Mouse (Mus musculus) midbrain, postnatal 0 days (tissue): ENCODE measurements at regions not wholly inside any gene's neighbourhood (a gene's known extent, or its start where the extent isn't known, plus 50 kb on each side); places are given as distances from the start of the nearest gene placed in this dataset.

Experiments
- ATAC-seq: fragments of 200-750 bp; cut with Nextera tagmentation; 2 replicates; pipeline ENCODE4 v1.8.0; 2017; ENCODE audit warnings: moderate number of reproducible peaks, mild to moderate bottlenecking, moderate TSS enrichment, moderate library complexity; ENCODE audit not compliant: low FRiP score
- DNase-seq: peaks from one replicate; pipeline ENCODE4 v3.0.0-alpha.2; 2015; ENCODE audit warnings: low spot score
- H3K27ac ChIP-seq: fragments of 300-500 bp; sonication (generic); 2 replicates; pipeline ENCODE4 v1.5.1; 2014; ENCODE audit warnings: low read depth, mild to moderate bottlenecking, low read length, mixed read lengths
- H3K27me3 ChIP-seq: fragments of 300-500 bp; sonication (generic); 2 replicates; pipeline ENCODE4 v1.6.1; 2014; ENCODE audit warnings: low read length, control low read depth, mixed read lengths; ENCODE audit not compliant: insufficient read depth
- H3K36me3 ChIP-seq: fragments of 300-500 bp; sonication (generic); 2 replicates; pipeline ENCODE4 v1.6.1; 2014; ENCODE audit warnings: low read length, control low read depth, mixed read lengths; ENCODE audit not compliant: insufficient read depth
- H3K4me1 ChIP-seq: fragments of 300-500 bp; sonication (generic); 2 replicates; pipeline ENCODE4 v1.6.1; 2014; ENCODE audit warnings: mild to moderate bottlenecking, control low read depth, antibody characterized with exemption, low read length, mixed read lengths; ENCODE audit not compliant: insufficient read depth
- H3K4me2 ChIP-seq: fragments of 300-500 bp; sonication (generic); 2 replicates; pipeline ENCODE4 v1.6.1; 2014; ENCODE audit warnings: low read depth, mild to moderate bottlenecking, low read length, mixed read lengths; ENCODE audit not compliant: poor library complexity, severe bottlenecking
- H3K4me3 ChIP-seq: fragments of 300-500 bp; sonication (generic); 2 replicates; pipeline ENCODE4 v1.5.1; 2014; ENCODE audit warnings: low read depth, mild to moderate bottlenecking, low read length, moderate library complexity
- H3K9ac ChIP-seq: fragments of 300-500 bp; sonication (generic); replicated peaks from 2 replicates; pipeline ENCODE4 v1.6.1; 2014; ENCODE audit warnings: mild to moderate bottlenecking, low read length, moderate library complexity, mixed read lengths; ENCODE audit not compliant: poor library complexity, severe bottlenecking
- H3K9me3 ChIP-seq: fragments of 300-500 bp; sonication (generic); 2 replicates; pipeline ENCODE4 v1.6.1; 2016; ENCODE audit warnings: low read length, control low read depth
- CTCF ChIP-seq: IDR thresholded peaks from 2 replicates; pipeline ENCODE4 v1.5.1; 2016; ENCODE audit warnings: antibody characterized with exemption, mild to moderate bottlenecking
- WGBS: fragments of 180-500 bp; shearing (Covaris S2); extraction: QIAGEN DNeasy Blood & Tissue Kit; methylation state at CpG from one replicate; pipeline ENCODE4 v1.1.7; 2014; 5-methylcytosine and 5-hydroxymethylcytosine counted together

- no peak for DNase-seq
- 62% methylated on average over 3 of the region's 3 CpGs for WGBS
- no peak for TF ChIP-seq CTCF
- ATAC-seq, result no peak
- H3K4me2 ChIP-seq, result no peak overlapping the region
- H3K27me3 ChIP-seq, result no peaks in the 10 kb centered on the region
- no peak overlapping the region for H3K27ac ChIP-seq
- no peaks in the 10 kb centered on the region for H3K9me3 ChIP-seq
- no peak overlapping the region for H3K9ac ChIP-seq
- no peak overlapping the region for H3K4me3 ChIP-seq
- H3K36me3 ChIP-seq, result no peaks in the 10 kb centered on the region
- no peaks in the 10 kb centered on the region for H3K4me1 ChIP-seq
Measured at GRCm38 (mm10) chr10:52577795-52578194, 112.5 kb upstream of the Slc35f1 start.

- Histone ChIP-seq H3K27me3 (no peaks in the 10 kb centered on the region), H3K36me3 (no peaks in the 10 kb centered on the region), H3K4me1 (no peaks in the 10 kb centered on the region), H3K9me3 (no peaks in the 10 kb centered on the region), H3K4me2 (no peak overlapping the region), H3K4me3 (no peak overlapping the region), H3K9ac (no peak overlapping the region), H3K27ac (no peak overlapping the region)
- WGBS, result 59% methylated on average over 3 of the region's 3 CpGs
- ATAC-seq (no peak), DNase-seq (no peak)
- no peak for TF ChIP-seq CTCF
Measured at GRCm38 (mm10) chr10:52578238-52578832, 112.0 kb upstream of the Slc35f1 start.

GRCm38 (mm10) chr10:52593780-52594179 lies 96.6 kb upstream of the Slc35f1 start:
- no peak for ATAC-seq
- Histone ChIP-seq H3K27me3 (no peaks in the 10 kb centered on the region), H3K27ac (no peak overlapping the region), H3K36me3 (no peaks in the 10 kb centered on the region), H3K4me1 (no peaks in the 10 kb centered on the region), H3K4me2 (no peak overlapping the region), H3K9me3 (no peaks in the 10 kb centered on the region), H3K9ac (no peak overlapping the region), H3K4me3 (no peak overlapping the region)
- no peak for TF ChIP-seq CTCF
- DNase-seq, result no peak
- WGBS, result 93% methylated on average over 12 of the region's 12 CpGs
